Mouse (Mus musculus) spleen, postnatal 10 days (tissue): ENCODE data around the gene Csk.
A peak's percentile ranks its signal among the peaks of the same experiment; 100 is the strongest.

Experiments
- DNase-seq, 2 experiments: peaks; one replicate each; pipeline ENCODE4 v3.0.0; 2021 to 2022; ENCODE audit warnings: low spot score in 2 of 2

The Csk gene

DNA sequence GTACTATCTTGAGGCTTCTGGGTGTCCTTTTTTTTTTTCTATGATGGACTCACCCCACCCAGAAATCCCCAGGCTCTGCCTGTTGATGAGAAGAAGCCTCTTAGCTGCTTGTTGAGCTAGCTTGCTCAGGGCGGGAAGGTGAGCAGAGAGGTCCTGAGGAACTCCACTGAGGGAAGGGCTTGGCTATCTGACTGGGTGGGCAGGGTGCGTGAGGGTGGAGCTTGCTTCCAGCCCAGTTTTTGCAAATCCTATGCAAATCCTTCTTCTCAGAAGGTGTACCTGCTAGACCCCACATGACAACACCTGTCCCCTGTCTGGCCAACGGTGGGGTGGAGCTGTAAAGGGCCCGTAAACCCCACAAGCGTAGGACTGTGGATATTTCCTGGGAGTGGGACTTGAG, at the start of gene Csk:
Gene Csk (minus strand): TSS at position 349 of the 400 bp plus-strand sequence.
- peak in 1 of 2 experiments; percentile 25 for DNase-seq

GRCm38 (mm10) chr9:57698466-57699150, 45.2 kb upstream of the Csk start:
- no peak for DNase-seq

GRCm38 (mm10) chr9:57697380-57697779, 43.9 kb upstream of the Csk start:
- DNase-seq, result no peak

GRCm38 (mm10) chr9:57696380-57697285, 43.2 kb upstream of the Csk start:
- peak; percentile 12 to 20 for DNase-seq

- no peak for DNase-seq
These were observed 40.7 kb upstream of the Csk start for GRCm38 (mm10) chr9:57694108-57694507.

DNA sequence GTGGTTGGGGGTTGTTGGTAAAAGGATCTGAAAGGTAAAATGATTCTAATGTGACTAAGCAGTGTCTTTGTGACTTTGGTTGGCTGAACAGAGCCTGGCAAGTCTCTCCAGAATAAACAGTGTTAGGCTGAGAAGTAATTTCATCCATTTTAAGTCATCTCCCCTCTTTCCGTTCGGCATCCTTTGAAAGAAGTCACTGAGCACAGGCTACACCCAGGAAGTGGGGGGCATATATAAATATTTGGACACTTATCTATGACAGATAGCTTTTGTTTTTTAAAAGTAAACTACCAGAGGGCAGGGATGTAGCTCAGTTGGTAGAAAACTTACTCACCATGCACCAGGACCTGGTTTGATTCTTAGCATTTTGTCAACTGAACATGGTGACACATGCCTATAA, 35.2 kb upstream of the Csk start:
- DNase-seq, result no peak

- DNase-seq, result peak in 1 of 2 experiments; percentile 56
These were observed 34.7 kb upstream of the Csk start for GRCm38 (mm10) chr9:57688158-57688557.

GRCm38 (mm10) chr9:57687751-57688150, 34.3 kb upstream of the Csk start, which contains the start of gene Cyp1a1:
Gene Cyp1a1, plus strand, starts transcription at chr9:57687928.
- no peak for DNase-seq

DNA sequence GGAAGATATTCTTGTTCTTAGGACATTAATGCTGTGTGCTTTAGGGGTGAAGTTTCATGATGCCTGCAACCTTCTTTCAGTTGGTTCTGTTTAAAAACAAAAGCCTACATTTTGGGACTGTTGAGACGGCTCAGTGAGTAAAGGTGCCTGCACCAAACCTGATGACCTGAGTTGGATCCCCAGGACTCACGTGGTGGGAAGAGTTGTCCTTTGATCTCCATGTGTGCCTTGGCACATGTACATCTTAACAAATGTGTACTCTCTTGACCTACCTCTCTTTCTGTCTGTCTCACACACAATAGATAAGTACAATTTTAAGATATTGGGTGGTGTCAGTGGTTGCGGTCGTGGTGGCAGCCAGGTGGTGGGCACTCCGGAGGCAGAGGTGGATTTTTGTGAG, 32.6 kb upstream of the Csk start:
- DNase-seq, result no peak

- no peak for DNase-seq
These were observed 30.1 kb upstream of the Csk start, which contains the start of gene Cyp1a2 for GRCm38 (mm10) chr9:57683520-57683919. Gene Cyp1a2, minus strand, starts transcription at chr9:57683703.

DNA sequence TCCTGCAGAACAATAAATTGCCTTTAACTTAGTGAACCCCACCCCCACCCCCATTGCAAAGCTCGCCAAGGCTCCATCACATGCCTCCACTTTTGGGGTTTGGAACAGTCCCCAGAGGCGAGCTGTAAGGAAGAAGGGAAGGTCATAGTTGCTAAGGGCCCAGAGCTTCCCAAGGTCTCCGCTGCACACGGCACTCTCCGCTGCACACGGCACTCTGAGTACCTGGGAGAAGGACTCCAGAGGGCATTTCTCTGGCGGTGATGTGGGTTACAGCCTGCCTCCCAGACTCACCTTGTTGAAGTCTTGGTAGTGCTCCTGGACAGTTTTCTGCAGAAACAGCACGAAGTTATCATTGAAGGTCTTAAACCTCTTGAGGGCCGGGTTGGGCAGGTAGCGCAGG, 28.0 kb upstream of the Csk start:
- DNase-seq, result no peak

DNA sequence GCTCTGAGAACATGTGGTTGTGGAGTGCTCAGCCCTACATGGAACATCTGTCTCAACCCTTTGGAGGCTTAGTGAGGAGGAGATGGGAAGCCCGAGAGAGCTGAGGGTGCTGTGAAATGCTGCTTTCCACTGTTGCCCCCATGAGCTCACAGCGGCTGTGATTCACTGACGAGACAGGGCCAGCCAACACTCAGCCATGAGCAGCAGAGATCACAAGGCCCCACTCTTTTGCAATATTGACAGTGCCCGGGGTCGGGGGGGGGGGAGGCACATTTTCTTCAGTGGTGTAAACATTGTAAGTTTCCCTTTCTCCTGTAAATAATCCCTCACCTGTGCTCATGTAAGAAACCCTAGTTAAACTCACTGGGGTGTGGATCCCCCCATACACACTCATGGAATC, 18.1 kb upstream of the Csk start:
- DNase-seq, result no peak

DNA sequence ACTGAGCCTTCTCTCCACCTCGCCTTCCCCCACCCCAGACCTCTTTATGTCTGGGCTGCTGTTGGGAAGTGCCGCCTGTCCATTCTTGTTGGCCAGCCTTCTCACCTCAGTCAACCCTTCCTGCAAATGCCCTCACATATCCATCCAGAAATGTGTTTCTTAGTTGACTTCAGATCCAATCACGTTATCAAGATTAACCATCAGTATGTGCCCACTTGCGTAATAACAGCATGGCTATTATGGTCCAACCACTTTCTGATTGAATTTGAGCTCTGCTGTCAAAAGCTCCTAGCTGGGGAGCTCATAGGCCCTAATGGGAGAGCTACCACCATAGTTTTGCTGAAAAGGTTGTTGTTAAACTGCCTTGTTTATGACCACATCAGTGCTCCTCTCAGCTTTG, 17.6 kb upstream of the Csk start:
- no peak for DNase-seq

DNA sequence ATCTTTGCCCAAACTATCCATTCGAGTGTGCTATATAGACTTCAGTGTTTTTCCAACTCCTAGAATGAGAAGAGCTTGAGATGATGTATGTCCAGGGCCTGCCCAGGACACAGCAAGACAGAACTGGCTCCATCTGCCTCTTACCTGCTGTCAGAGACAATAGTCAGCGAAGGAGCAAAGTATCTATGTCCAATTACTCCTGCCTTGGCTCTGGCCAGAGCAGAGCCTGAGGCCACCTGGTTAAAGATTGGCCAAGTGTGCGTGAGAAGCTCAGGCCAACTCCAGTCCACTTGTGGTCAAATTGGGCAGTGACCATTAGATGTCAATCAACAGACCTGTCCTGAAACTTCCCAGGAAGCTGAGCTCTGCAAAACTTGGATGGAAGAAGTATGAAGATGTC, 16.1 kb upstream of the Csk start:
- DNase-seq, result no peak

- no peak for DNase-seq
These were observed 14.8 kb upstream of the Csk start for GRCm38 (mm10) chr9:57668277-57668676.

- no peak for DNase-seq
These were observed 14.4 kb upstream of the Csk start for GRCm38 (mm10) chr9:57667817-57668216.

DNA sequence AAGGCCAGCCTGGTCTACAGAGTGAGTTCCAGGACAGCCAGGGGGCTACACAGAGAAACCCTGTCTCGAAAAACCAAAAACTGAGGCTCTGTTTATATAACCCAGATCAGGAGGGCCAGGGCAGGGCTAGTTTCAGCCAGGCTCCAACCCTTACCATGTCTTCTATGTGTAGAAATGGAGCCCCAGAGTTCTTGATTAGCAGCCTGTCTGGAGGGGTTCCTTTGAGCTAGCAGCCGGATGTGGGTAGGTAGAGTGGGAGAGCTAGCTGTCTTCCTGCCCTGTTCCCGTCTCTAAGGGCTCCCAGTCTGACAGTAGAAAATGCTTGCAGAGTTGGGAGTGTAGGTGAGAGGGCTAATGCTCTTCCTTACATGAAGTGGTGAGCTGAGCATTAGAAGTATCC, 13.7 kb upstream of the Csk start:
- no peak for DNase-seq

- no peak for DNase-seq
These were observed 13.1 kb upstream of the Csk start for GRCm38 (mm10) chr9:57666536-57666935.

GRCm38 (mm10) chr9:57664616-57665015, 11.2 kb upstream of the Csk start:
- no peak for DNase-seq

GRCm38 (mm10) chr9:57661552-57661951, 8.1 kb upstream of the Csk start:
- DNase-seq, result no peak

DNA sequence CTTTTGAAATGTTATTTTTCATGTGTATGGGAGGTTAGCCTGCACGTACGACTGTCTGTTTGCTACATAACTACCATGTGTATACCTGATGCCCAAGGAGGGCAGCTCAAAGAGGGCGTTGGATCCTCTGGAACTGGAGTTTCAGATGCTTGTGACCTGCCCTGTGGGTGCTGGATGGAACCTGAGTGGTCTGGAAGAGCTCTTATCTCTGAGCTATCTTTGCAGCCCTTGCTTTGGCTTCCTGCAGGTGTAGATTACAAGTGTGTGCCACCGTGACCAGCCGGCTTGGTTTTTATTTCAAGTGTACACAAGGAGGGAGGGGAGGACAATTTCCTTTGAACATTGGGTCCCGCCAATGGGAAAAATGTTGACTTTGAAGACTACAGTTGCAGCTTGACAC, 7.1 kb upstream of the Csk start:
- DNase-seq, result no peak

GRCm38 (mm10) chr9:57659774-57660173, 6.3 kb upstream of the Csk start:
- peak; percentile 64 to 83 for DNase-seq

GRCm38 (mm10) chr9:57658970-57659369, 5.5 kb upstream of the Csk start:
- DNase-seq, result no peak
